Mouse (Mus musculus) gastrocnemius, adult 2 months (tissue): ENCODE measurements around the gene Tmem150c. TPM values are rescaled to one million over a fixed set of nuclear protein-coding genes. Genes with fewer than 3 reads are reported as not detected.

Experiments
- DNase-seq: peaks from one replicate; pipeline ENCODE4 v3.0.0; 2022
- H3K27ac ChIP-seq: fragments of 200-600 bp; 2 replicates; pipeline ENCODE4 v1.8.1; 2022; ENCODE audit warnings: mild to moderate bottlenecking
- H3K4me3 ChIP-seq: fragments of 200-600 bp; 2 replicates; pipeline ENCODE4 v1.8.1; 2022; ENCODE audit warnings: mild to moderate bottlenecking, moderate library complexity
- CTCF ChIP-seq: fragments of 200-600 bp; IDR thresholded peaks from 2 replicates; pipeline ENCODE4 v1.8.1; 2022; ENCODE audit warnings: antibody characterized with exemption, mild to moderate bottlenecking, moderate library complexity
- intact Hi-C: fragments of 180-260 bp; cut with DNase I; formaldehyde crosslinking; loops from one replicate; pipeline ENCODE4 v1.15.1; 2025
- total RNA-seq, 2 experiments: library from RNA; stranded (reverse); gene quantifications; 2 replicates each; pipeline ENCODE4 v1.2.3; 2021

The Tmem150c gene
- total RNA-seq, 2 experiments from 2014 or later: 0.82 to 2.9 TPM

GRCm38 (mm10) chr5:100054807-100055547, 104.6 kb downstream of the Tmem150c start:
- no peak for TF ChIP-seq CTCF
- Histone ChIP-seq H3K27ac (no peak overlapping the region), H3K4me3 (no peak overlapping the region)
- no peak for DNase-seq
- intact Hi-C loops: no loop called here

GRCm38 (mm10) chr5:100052728-100053127, 106.9 kb downstream of the Tmem150c start:
- no peak for DNase-seq
- intact Hi-C loops: no loop called here
- no peak for TF ChIP-seq CTCF
- Histone ChIP-seq H3K4me3 (no peak overlapping the region), H3K27ac (no peak overlapping the region)

- Histone ChIP-seq H3K4me3 (no peak overlapping the region), H3K27ac (no peak overlapping the region; the same call in 1 of the 2 replicates)
- DNase-seq: no peak
- TF ChIP-seq CTCF: no peak
- intact Hi-C loops: no loop called here
These were observed 109.7 kb downstream of the Tmem150c start for GRCm38 (mm10) chr5:100049904-100050303.

GRCm38 (mm10) chr5:100047871-100048270, 111.7 kb downstream of the Tmem150c start:
- no peak overlapping the region for H3K4me3 ChIP-seq
- H3K27ac ChIP-seq: peak overlapping the region; percentile 56
- DNase-seq: peak; percentile 31
- no peak for TF ChIP-seq CTCF
- intact Hi-C loops: no loop called here

- peak overlapping the region; percentile 56 for H3K27ac ChIP-seq
- no peak for DNase-seq
- H3K4me3 ChIP-seq: no peak overlapping the region
- no peak for TF ChIP-seq CTCF
- intact Hi-C loops: no loop called here
These were observed 112.4 kb downstream of the Tmem150c start for GRCm38 (mm10) chr5:100047143-100047640.

GRCm38 (mm10) chr5:100046096-100046495, 113.5 kb downstream of the Tmem150c start:
- intact Hi-C loops: no loop called here
- no peak for DNase-seq
- no peak overlapping the region for H3K4me3 ChIP-seq
- TF ChIP-seq CTCF: no peak
- H3K27ac ChIP-seq: no peak overlapping the region

GRCm38 (mm10) chr5:100044621-100045020, 115.0 kb downstream of the Tmem150c start:
- Histone ChIP-seq H3K4me3 (no peak overlapping the region), H3K27ac (peak overlapping the region; percentile 5; the same call in 1 of the 2 replicates)
- DNase-seq: no peak
- TF ChIP-seq CTCF: no peak
- intact Hi-C loops: no loop called here

GRCm38 (mm10) chr5:100044030-100044429, 115.6 kb downstream of the Tmem150c start:
- peak overlapping the region; percentile 68 for H3K27ac ChIP-seq
- no peak for DNase-seq
- intact Hi-C loops: no loop called here
- no peak overlapping the region for H3K4me3 ChIP-seq
- TF ChIP-seq CTCF: no peak

GRCm38 (mm10) chr5:100043361-100043760, 116.2 kb downstream of the Tmem150c start:
- DNase-seq: peak; percentile 65
- peak overlapping the region; percentile 68 for H3K27ac ChIP-seq
- intact Hi-C loops: no loop called here
- no peak for TF ChIP-seq CTCF
- no peak overlapping the region for H3K4me3 ChIP-seq

GRCm38 (mm10) chr5:100042467-100042866, 117.1 kb downstream of the Tmem150c start:
- intact Hi-C loops: no loop called here
- Histone ChIP-seq H3K4me3 (no peak overlapping the region), H3K27ac (no peak overlapping the region)
- DNase-seq: no peak
- TF ChIP-seq CTCF: no peak

GRCm38 (mm10) chr5:100041272-100041671, 118.3 kb downstream of the Tmem150c start:
- Histone ChIP-seq H3K4me3 (no peak overlapping the region), H3K27ac (no peak overlapping the region)
- intact Hi-C loops: no loop called here
- DNase-seq: no peak
- TF ChIP-seq CTCF: no peak

- intact Hi-C loops: no loop called here
- Histone ChIP-seq H3K27ac (peak overlapping the region; percentile 99), H3K4me3 (peak overlapping the region; percentile 93)
- no peak for TF ChIP-seq CTCF
- DNase-seq: no peak
These were observed 119.3 kb downstream of the Tmem150c start for GRCm38 (mm10) chr5:100040281-100040784.

GRCm38 (mm10) chr5:100039602-100040142, 119.9 kb downstream of the Tmem150c start, which contains the start of the genes Hnrnpdl and Enoph1:
Gene Hnrnpdl (minus strand): TSS chr5:100039664.
Gene Enoph1 (plus strand): TSS chr5:100039985.
- peak within 1 kb of the TSS; percentile 99 for H3K27ac ChIP-seq
- peak; percentile 96 for DNase-seq
- peak within 1 kb of the TSS; percentile 93 for H3K4me3 ChIP-seq
- intact Hi-C loops: loop anchor here (10.0 kb wide), 2 partner anchors 135 to 375 kb away; partner anchors contain the start of genes Sec31a and Vamp9
- TF ChIP-seq CTCF: no peak
